8 mouse cellular contexts compared by ENCODE assay signal in the genomic region with DNA sequence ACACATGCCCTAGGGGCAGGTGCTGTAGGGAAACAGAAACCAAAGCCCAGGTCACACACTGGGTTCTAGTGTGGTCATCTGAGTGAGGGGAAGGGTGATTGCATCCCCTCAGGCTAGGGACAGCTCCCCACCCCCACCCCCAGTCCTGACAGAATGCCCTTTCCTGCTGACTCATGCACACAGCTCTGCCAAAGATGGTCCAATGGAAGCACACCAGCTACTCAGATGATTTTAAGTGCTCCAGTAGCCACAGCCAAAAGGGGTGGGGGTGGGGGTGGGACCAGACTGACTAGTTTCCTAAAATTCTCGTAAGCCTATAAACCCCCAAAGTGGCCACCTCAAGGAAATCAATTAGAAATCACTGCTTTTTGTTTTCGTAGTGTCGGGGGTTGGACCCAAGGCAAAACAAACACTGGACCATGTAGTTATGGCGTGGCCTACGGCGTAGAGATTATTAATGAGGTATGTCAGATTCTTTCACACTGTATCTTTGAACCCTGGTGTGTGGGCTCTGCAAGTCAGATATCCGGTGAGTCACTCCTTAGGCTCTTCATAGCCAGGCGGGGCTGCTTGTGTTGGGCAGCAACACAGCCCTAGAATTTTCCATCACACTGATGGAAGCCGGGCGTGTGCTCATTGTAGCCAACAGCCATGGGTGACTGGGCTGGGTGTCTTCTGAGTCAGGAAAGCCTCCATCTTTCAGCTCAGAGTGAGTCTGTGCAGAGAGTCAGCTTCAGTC. TPM values are rescaled to one million over a fixed set of nuclear protein-coding genes. Genes with fewer than 3 reads are reported as not detected.
DNase-seq lines count a peak whose midpoint lies in the region; ATAC-seq and TF ChIP-seq lines count a peak whose summit lies in the region.

No protein-coding gene starts in this region.

- H3K4me3 ChIP-seq in left cerebral cortex, adult 2 months: no peak overlapping the region
- no peak overlapping the region for H3K4me3 ChIP-seq in embryonic facial prominence, embryonic 11.5 days (ENCODE audit: low read depth, low read length)
- H3K4me3 ChIP-seq in heart, embryonic 16.5 days (ENCODE audit: low read length): no peak overlapping the region
- no peak overlapping the region for H3K4me3 ChIP-seq in limb, embryonic 13.5 days
- H3K4me3 ChIP-seq in neural tube, embryonic 15.5 days (replicated peaks): no peak overlapping the region

- H3K9ac ChIP-seq in embryonic facial prominence, embryonic 11.5 days (replicated peaks; ENCODE audit: low read length): no peak overlapping the region
- H3K9ac ChIP-seq in heart, embryonic 16.5 days (ENCODE audit: low read length): peak overlapping the region; percentile 54; the same call in 1 of the 2 replicates
- no peak overlapping the region for H3K9ac ChIP-seq in limb, embryonic 13.5 days
- H3K9ac ChIP-seq in neural tube, embryonic 15.5 days (replicated peaks): no peak overlapping the region

- no peaks in the 10 kb centered on the region for H3K9me3 ChIP-seq in embryonic facial prominence, embryonic 11.5 days (replicated peaks; ENCODE audit: control insufficient read depth, low read length)
- H3K9me3 ChIP-seq in heart, embryonic 16.5 days (replicated peaks; ENCODE audit: control insufficient read depth, low read length): no peaks in the 10 kb centered on the region
- H3K9me3 ChIP-seq in limb, embryonic 13.5 days: no peaks in the 10 kb centered on the region
- H3K9me3 ChIP-seq in neural tube, embryonic 15.5 days (replicated peaks): no peaks in the 10 kb centered on the region

- peak overlapping the region; percentile 80 for H3K27ac ChIP-seq in left cerebral cortex, adult 2 months
- H3K27ac ChIP-seq in embryonic facial prominence, embryonic 11.5 days (replicated peaks; ENCODE audit: low read depth, low read length): no peak overlapping the region
- H3K27ac ChIP-seq in heart, embryonic 16.5 days (ENCODE audit: low read length): peak overlapping the region; percentile 97
- no peak overlapping the region for H3K27ac ChIP-seq in limb, embryonic 13.5 days
- peak overlapping the region; percentile 94 for H3K27ac ChIP-seq in neural tube, embryonic 15.5 days (replicated peaks)

- ATAC-seq in embryonic facial prominence, embryonic 11.5 days (replicated peaks; ENCODE audit: insufficient number of reproducible peaks, low FRiP score, low TSS enrichment, low read depth): peak; percentile 17; the same call in 1 of the 2 replicates
- peak; percentile 16; the same call in 1 of the 2 replicates for ATAC-seq in heart, embryonic 16.5 days (replicated peaks; ENCODE audit: extremely low read depth, insufficient read depth, low FRiP score)
- ATAC-seq in limb, embryonic 13.5 days (ENCODE audit: low FRiP score, low read depth): no peak
- peak; percentile 6; the same call in 1 of the 2 replicates for ATAC-seq in neural tube, embryonic 15.5 days (ENCODE audit: low FRiP score)

- H3K27me3 ChIP-seq in embryonic facial prominence, embryonic 11.5 days (ENCODE audit: control insufficient read depth, insufficient read depth, low read length): no peaks in the 10 kb centered on the region
- no peaks in the 10 kb centered on the region for H3K27me3 ChIP-seq in heart, embryonic 16.5 days (ENCODE audit: control insufficient read depth, insufficient read depth, low read length)
- no peaks in the 10 kb centered on the region for H3K27me3 ChIP-seq in limb, embryonic 13.5 days
- no peaks in the 10 kb centered on the region for H3K27me3 ChIP-seq in neural tube, embryonic 15.5 days (replicated peaks)

- WGBS in embryonic facial prominence, embryonic 11.5 days: 71% methylated on average over 10 of the region's 10 CpGs
- WGBS in heart, embryonic 16.5 days: 51% methylated on average over 10 of the region's 10 CpGs
- 65% methylated on average over 10 of the region's 10 CpGs for WGBS in limb, embryonic 13.5 days
- 64% methylated on average over 10 of the region's 10 CpGs for WGBS in neural tube, embryonic 15.5 days

- no peak for DNase-seq in left cerebral cortex, adult 2 months (ENCODE audit: extremely low spot score in 1 of 2, low spot score in 2 of 2)
- DNase-seq in left cerebral cortex, adult 18-20 months (ENCODE audit: low spot score in 2 of 2): no peak
- DNase-seq in embryonic facial prominence, embryonic 11.5 days (ENCODE audit: low spot score): no peak
- no peak for DNase-seq in left cerebral cortex, adult 11 months (ENCODE audit: low spot score)
- no peak for DNase-seq in thymus, postnatal 14 days

- H3K36me3 ChIP-seq in embryonic facial prominence, embryonic 11.5 days (replicated peaks; ENCODE audit: control insufficient read depth, insufficient read depth, low read depth, low read length): no peaks in the 10 kb centered on the region
- H3K36me3 ChIP-seq in heart, embryonic 16.5 days (ENCODE audit: control insufficient read depth, insufficient read depth): no peaks in the 10 kb centered on the region
- H3K36me3 ChIP-seq in limb, embryonic 13.5 days: no peaks in the 10 kb centered on the region
- no peaks in the 10 kb centered on the region for H3K36me3 ChIP-seq in neural tube, embryonic 15.5 days

- H3K4me2 ChIP-seq in embryonic facial prominence, embryonic 11.5 days (ENCODE audit: low read depth, low read length): no peak overlapping the region
- no peak overlapping the region for H3K4me2 ChIP-seq in heart, embryonic 16.5 days (ENCODE audit: low read depth, low read length)
- 0 out of 2 replicates have a peak overlapping the region, but pooled peaks have one; percentile 0 for H3K4me2 ChIP-seq in limb, embryonic 13.5 days (replicated peaks)
- H3K4me2 ChIP-seq in neural tube, embryonic 15.5 days: peak overlapping the region; percentile 36

- TF ChIP-seq CTCF in left cerebral cortex, adult 2 months (IDR thresholded peaks at IDR 0.05): no peak

- peaks cover 5% of the 10 kb centered on the region; the same call in 1 of the 2 replicates for H3K4me1 ChIP-seq in embryonic facial prominence, embryonic 11.5 days (ENCODE audit: control insufficient read depth, insufficient read depth, low read length)
- peaks cover 56% of the 10 kb centered on the region for H3K4me1 ChIP-seq in heart, embryonic 16.5 days (ENCODE audit: control insufficient read depth, insufficient read depth, low read length)
- H3K4me1 ChIP-seq in limb, embryonic 13.5 days: peaks cover 49% of the 10 kb centered on the region
- H3K4me1 ChIP-seq in neural tube, embryonic 15.5 days: peaks cover 44% of the 10 kb centered on the region

- intact Hi-C loops in left cerebral cortex, adult 2 months (cut with DNase I): loop anchor here (2.0 kb wide), 1 partner anchor 55 kb away; no protein-coding TSS in a partner anchor

RNA-seq across cellular contexts. Expression of a gene that starts 54.3 kb away (rescaled TPM):
- 10 to 100 TPM; 63.9 to 78.4 TPM for total RNA-seq in left cerebral cortex, adult 2 months (2021)
- 10 to 100 TPM; 74.0 to 77.6 TPM for total RNA-seq in left cerebral cortex, adult 18-20 months (2021)
- 6.5 and 6.9 TPM in 2 replicates for polyA plus RNA-seq in embryonic facial prominence, embryonic 11.5 days (2014; fragmentation: Nextera tagmentation; extraction: Ambion mirVana)
- polyA plus RNA-seq in heart, embryonic 16.5 days (2015; fragmentation: Nextera tagmentation; extraction: Ambion mirVana): 9.1 and 9.8 TPM in 2 replicates
- polyA plus RNA-seq in limb, embryonic 13.5 days (2015; fragmentation: Nextera tagmentation; extraction: Ambion mirVana): 11.6 and 11.8 TPM in 2 replicates
- 9.8 and 10.4 TPM in 2 replicates for polyA plus RNA-seq in neural tube, embryonic 15.5 days (2015; fragmentation: Nextera tagmentation; extraction: Ambion mirVana)

Comparison
In these comparisons a context has a peak if more than half of its experiments do, and no peak if none do; other contexts are left out.
1. H3K27ac ChIP-seq: peak in left cerebral cortex, adult 2 months (single experiment), heart, embryonic 16.5 days (single experiment) and neural tube, embryonic 15.5 days (single experiment); none in embryonic facial prominence, embryonic 11.5 days (single experiment) and limb, embryonic 13.5 days (single experiment).
2. H3K4me2 ChIP-seq: peak in limb, embryonic 13.5 days (single experiment) and neural tube, embryonic 15.5 days (single experiment); none in embryonic facial prominence, embryonic 11.5 days (single experiment) and heart, embryonic 16.5 days (single experiment).